Mouse (Mus musculus): ENCODE results near the gene Try4. TPM values are rescaled to one million over a fixed set of nuclear protein-coding genes. Genes with fewer than 3 reads are reported as not detected.

Gene Try4
- total RNA-seq (2023): 2.5 TPM

DNA sequence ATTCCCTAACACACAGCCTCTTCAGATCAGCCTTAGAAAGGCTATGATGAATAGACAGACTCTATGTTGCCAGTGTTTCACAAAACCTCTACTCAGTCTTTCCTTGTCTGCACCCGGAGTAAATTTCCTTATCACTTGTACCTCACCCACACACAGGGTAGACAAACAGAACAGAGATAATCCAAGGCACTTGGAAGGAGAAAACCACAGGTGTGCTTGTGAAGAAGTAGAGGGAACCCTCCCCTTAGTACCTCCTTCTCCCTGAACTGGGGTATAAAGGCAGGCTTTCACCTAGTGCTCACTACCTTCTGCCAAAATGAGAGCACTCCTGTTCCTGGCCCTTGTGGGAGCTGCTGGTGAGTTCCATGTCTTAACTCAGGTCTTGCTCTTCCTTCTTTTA is at the start of gene Try4:
TSS of gene Try4 (plus strand) at position 301 of the 400 bp plus-strand sequence.

DNA sequence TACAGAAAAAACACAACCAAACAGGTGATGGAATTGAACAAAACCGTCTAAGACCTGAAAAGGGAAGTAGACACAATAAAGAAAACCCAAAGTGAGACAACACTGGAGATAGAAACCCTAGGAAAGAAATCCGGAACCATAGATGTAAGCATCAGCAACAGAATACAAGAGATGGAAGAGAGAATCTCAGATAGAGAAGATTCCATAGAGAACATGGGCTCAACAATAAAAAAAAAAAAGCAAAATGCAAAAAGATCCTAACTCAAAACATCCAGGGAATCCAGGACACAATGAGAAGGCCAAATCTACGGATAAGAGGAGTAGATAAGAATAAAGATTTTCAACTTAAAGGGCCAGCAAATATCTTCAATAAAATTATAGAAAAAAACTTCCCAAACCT is 14.7 kb downstream of the Try4 start, which contains the start of gene Try5:
TSS of gene Try5 (minus strand) at position 101 of the 400 bp plus-strand sequence.

DNA sequence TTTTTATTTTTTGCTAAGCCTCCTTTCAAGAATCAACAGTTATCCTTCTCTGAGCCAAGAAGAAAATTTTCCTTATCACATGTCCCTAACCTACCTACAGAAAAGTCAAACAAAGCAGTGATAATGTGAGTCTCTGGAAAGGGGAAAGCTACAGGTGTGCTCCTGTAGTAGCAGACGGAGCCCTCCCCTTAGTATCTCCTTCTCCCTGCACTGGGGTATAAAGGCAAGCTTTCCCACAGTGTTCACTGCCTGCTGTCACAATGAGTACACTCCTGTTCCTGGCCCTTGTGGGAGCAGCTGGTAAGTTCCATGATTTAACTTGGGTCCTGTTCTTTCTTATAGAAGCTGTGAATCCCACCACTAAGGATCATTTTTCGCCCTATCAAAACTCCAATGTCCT is 51.9 kb downstream of the Try4 start, which contains the start of gene Try10:
TSS of gene Try10 (plus strand) at position 174 of the 400 bp plus-strand sequence.

Other genes with a start within 250 kb of the Try4 start
- not detected for gene Try5, start 14.6 kb downstream of the Try4 start, total RNA-seq (2023)
- gene Try10, start 51.8 kb downstream of the Try4 start, total RNA-seq (2023): not detected
- not detected for gene Prss3, start 75.4 kb downstream of the Try4 start, total RNA-seq (2023)
- gene Gm5771, start 90.1 kb downstream of the Try4 start, total RNA-seq (2023): not detected
- not detected for gene Gm10334, start 143.9 kb downstream of the Try4 start, total RNA-seq (2023)
- not detected for gene Prss1, start 156.7 kb downstream of the Try4 start, total RNA-seq (2023)
- gene Prss2, start 219.5 kb downstream of the Try4 start, total RNA-seq (2023): 3.3 TPM